Mouse (Mus musculus) MN1 (cell line): ENCODE measurements at regions not wholly inside any gene's neighbourhood (a gene's known extent, or its start where the extent isn't known, plus 50 kb on each side); places are given as distances from the start of the nearest gene placed in this dataset.

Experiments used
- DNase-seq: peaks from one replicate; pipeline ENCODE4 v3.0.0-alpha.2; 2016; ENCODE audit warnings: low spot score

DNA sequence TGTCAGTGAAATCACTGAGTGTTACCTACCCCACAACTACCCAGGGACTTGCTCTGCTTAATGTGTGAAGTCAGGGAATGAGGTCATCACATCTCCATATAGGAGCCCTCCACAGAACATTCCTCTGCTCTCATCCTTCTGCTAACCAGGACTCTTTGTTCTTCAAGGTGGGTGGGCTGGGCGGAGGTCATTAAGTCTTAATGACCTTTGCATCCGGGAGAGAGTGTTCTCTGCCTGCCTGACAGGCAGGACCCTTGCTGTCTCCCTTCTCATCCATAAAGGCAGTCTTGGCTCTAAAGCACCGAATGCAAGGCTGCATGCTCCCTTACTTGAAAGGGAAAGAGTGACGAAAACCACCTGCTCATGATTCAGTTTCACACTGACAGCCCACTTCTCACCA lies 1051.4 kb downstream of the Slc22a22 start:
- no peak for DNase-seq

- DNase-seq, result no peak
These were observed 1056.7 kb downstream of the Slc22a22 start for GRCm38 (mm10) chr15:56420681-56421080.

- no peak for DNase-seq
These were observed 1085.4 kb downstream of the Slc22a22 start for GRCm38 (mm10) chr15:56391982-56392381.

DNA sequence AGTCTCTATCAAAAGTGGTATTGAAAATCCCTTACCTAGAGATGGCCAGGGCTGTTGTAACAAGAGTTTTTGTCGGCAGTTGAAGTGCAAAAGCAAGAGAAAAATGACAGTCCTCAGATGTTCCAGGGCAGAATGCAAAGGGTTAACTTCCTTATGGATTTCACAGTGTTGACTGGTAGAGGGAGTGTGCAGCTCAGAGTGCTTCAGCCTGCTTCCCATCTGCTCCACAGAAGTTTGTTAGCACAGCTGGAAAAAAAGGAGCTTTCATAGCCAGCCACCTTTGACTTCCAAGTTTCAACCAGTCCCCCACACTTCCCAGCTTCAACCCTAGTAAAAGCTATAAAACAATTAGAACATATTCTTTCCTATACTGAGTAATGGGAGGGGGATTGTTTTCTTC lies 1098.9 kb downstream of the Slc22a22 start:
- no peak for DNase-seq

DNA sequence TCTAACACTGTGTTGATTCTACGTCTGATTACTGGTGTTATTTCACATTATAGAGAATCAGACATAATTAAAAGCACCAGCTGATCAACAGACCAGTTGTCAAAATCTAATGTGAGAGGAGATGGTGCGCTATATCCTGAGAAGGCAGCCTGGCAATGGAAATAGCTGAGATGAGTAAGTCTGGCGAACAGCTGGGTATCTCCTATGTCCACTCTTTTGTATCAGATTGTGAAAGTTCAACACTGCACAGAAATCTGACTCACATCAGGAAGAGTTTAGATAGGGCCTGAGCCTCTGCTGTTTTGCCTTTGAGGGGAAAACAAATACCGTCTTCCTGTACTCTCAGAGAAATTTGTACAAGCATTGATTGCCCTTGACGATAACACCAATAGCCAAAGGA lies 1126.5 kb downstream of the Slc22a22 start:
- no peak for DNase-seq

- no peak for DNase-seq
These were observed 1131.3 kb downstream of the Slc22a22 start for GRCm38 (mm10) chr15:56346111-56346510.

- no peak for DNase-seq
These were observed 1132.5 kb downstream of the Slc22a22 start for GRCm38 (mm10) chr15:56344973-56345372.

GRCm38 (mm10) chr15:56344304-56344932 lies 1133.0 kb downstream of the Slc22a22 start:
- no peak for DNase-seq

DNA sequence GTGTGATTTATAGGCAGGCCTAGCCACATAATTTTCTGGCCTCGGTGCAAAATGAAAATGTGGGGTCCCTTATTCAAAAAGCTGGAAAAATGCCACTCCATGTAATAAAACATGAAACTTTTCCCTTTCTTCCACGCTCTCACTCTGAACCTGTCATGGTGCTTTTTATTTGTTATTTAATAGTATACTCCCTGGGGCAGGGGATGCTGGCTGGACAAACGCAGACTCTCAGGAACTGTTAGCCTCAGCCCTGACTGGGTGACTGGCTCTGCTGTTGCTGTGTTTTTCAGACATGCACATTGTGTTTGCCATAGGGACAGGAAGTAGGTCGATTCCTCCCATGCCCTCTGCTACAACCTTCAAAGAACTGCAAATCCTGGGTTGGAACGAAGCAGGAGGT lies 1139.5 kb downstream of the Slc22a22 start:
- no peak for DNase-seq

GRCm38 (mm10) chr15:56336449-56336848 lies 1141.0 kb downstream of the Slc22a22 start:
- DNase-seq, result peak; percentile 40

DNA sequence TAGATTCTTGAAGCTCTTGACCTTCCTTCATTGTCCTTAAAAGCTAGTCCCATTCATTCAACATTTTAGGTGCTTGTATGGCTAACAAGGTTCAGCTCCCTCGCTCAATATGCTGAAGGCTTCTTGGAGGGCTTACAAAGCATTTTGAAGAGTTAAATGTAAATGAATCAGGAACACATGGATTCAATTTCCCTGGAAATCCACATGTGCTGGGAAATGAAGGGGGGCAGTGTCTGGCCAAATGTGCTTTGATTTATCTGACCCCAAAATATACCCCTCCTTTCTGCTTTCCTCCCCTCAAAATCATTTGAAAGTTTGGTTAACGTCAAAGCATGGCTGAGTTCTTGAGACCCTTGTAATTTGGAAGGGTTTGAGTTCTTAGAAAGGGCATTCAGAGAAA lies 1142.4 kb downstream of the Slc22a22 start:
- DNase-seq, result no peak

GRCm38 (mm10) chr15:56320501-56320900 lies 1156.9 kb downstream of the Slc22a22 start:
- DNase-seq, result no peak

DNA sequence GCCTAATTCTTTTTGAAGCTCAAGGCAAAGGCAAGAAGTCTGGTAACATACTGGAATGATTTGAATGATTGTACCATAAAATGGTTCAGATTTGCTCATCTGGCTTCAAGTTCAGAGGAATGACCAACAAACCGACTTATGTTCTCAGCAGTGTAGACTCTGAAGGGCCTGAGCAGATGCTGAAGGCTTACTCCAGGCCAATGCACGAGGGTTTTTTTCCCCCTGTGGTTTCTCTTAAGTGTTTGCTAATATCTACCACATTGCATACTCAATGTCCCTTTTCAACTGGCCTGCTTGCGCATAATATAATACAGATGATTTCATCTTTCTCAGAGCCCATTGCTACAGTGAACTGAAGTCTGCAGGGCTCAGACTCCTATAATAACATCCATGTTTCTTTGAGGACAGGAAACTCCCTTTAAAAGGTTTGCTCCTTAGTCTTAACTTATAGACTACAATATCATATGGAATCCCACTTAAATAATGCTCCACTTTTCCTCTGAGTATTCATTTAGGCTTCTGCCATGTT lies 1182.5 kb downstream of the Slc22a22 start:
- no peak for DNase-seq

DNA sequence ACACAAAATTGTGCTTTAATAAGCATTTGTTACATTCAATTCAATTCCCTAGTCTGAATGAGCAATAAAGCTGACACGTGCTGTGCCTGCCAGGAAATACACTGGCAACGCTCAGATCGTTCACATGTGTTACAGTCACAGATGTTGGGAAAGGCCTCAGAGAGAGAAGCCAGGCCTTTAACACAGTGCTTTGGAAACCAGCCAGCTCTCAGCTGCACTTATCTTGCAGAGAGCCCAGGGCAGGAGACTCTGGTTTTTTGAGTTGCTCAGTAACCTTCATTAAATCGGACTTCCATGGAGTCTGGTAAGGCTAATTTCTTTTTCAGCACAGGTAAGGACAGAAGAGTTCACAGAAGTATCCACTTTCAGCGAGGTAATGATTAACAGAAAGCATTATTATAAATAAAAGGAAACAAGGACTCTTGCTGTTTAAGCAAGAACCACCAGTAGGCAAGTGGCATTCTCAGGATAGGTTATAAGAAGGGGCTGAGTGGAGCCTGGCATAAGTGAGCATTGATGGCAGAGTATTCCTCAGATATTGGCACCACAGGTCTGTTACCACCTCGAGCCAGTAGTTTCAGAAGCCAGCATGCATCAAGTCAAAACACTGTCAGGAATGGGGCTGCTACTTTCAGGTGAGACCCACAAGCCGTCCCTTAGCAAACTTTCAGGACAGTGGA lies 1198.7 kb downstream of the Slc22a22 start:
- peak; percentile 53 for DNase-seq

GRCm38 (mm10) chr15:56278006-56278405 lies 1199.4 kb downstream of the Slc22a22 start:
- no peak for DNase-seq

- no peak for DNase-seq
These were observed 1228.7 kb downstream of the Slc22a22 start for GRCm38 (mm10) chr15:56248731-56249130.

DNA sequence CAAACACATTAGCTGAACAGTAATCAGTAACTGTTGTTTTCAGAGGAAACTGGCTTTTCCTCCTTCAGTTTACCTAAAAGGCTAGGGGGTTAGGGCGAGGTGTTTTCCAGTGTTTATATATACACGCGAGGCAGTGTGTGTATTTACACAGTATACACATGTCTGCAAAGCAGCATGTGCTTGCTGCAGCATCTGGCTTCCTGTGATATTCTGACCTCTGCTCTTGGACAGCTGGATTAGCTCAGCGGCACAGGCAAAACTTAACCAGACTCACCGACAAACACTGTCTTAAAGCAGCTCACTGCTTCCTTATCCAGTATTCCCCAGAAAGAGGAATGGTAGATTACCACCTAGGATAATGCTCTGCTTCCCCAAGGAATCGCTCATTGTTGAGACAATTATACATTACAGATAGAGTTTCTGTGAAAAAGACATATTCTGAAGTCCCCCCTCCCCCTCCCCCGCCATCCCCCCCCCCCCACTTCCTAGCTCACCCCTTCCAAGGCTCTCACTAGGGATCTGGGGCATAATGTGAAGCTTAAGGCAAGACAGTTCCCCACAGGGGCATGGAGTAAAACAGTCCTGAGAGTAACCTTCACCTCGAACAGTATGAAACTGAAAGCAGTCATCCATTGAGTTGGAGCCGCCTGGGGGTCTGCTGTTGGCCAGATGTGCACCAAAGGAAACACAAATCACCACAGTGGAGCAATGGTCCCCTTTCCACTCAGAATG lies 1233.3 kb downstream of the Slc22a22 start:
- DNase-seq, result no peak

DNA sequence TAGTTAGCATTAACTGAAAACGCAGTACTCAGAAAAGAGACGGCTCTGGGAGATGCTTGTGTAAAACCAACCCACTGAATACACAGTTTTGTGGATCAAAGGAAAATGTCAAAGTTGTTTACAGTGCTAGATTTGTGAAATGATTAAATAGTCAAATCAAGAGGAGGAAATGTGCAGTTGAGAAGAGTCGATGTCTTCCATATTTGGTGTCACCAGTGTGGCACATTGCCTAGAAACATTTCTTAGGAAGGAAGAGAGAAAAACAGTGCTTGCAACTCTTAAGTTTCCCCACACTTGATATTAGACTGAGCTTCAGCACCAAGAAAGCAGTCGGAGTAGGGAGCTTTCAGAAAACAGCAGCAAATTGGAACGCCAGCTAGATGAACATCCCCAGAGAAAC lies 1274.9 kb downstream of the Slc22a22 start:
- DNase-seq, result no peak

DNA sequence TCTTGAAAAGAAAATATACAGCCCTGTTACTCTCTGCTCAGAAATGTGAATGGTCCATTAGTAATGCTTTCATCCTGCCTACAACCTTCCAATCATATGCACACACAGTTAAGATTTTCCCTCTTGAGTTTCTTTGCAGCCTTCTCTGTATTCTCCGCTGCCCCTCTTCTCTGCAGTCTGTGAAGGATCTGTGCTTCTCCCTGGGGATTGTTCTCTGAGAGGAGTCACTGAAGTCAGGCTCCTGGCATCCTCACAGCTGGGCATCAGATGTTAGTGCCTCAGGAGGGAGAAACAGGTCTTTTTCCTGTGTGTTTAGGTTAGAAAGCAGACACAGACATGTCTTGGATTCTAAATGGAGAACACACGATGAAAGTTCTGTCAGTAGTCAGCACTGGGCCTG lies 1278.1 kb downstream of the Slc22a22 start:
- DNase-seq, result no peak

- no peak for DNase-seq
These were observed 1279.8 kb downstream of the Slc22a22 start for GRCm38 (mm10) chr15:56197425-56198201.

- no peak for DNase-seq
These were observed 1311.2 kb downstream of the Slc22a22 start for GRCm38 (mm10) chr15:56166236-56166635.

DNA sequence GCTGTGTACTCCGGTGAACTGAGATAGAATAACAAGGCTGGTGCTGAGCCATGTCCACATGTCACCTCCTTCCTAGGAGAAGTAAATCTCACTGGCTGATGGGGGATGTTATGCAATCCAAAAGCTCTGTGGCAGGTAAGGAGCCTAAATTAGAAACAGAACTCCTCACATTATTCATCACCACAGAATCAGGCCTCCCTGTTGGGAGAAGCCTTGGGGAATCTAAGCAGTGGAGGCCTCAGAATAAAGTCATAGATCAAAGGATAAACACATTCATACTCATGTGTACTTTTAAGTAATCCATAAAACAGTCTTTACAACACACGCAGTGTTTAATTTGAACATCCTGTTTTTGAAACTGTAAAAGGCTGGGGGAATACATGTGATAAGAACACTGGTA lies 1318.7 kb downstream of the Slc22a22 start:
- DNase-seq, result no peak
